Mouse (Mus musculus) testis, adult 2 months (tissue): ENCODE data around the gene Togaram2.

ENCODE experiments used
- CTCF ChIP-seq: fragments of 200-500 bp; IDR thresholded peaks from 2 replicates; pipeline ENCODE4 v1.5.1; 2012; ENCODE audit warnings: low read depth, mild to moderate bottlenecking, inconsistent platforms, low read length, moderate library complexity; ENCODE audit not compliant: control insufficient read depth, insufficient read depth, insufficient replicate concordance
- POLR2A ChIP-seq: fragments of 200-500 bp; IDR thresholded peaks from 2 replicates; pipeline ENCODE4 v1.6.1; 2012; ENCODE audit warnings: low read depth, mild to moderate bottlenecking, inconsistent platforms, low read length, moderate library complexity; ENCODE audit not compliant: control insufficient read depth

- TF ChIP-seq POLR2A (no peak), CTCF (no peak)
Measured at GRCm38 (mm10) chr17:71657521-71657920, 15.5 kb upstream of the Togaram2 start.
